Mouse (Mus musculus) liver, embryonic 14.5 days (tissue): ENCODE results near the gene Cers5. TPM values are rescaled to one million over a fixed set of nuclear protein-coding genes. Genes with fewer than 3 reads are reported as not detected.

Experiments
- ATAC-seq: fragments of 200-750 bp; cut with Nextera tagmentation; 2 replicates; pipeline ENCODE4 v1.8.0; 2017; ENCODE audit warnings: moderate number of reproducible peaks, mild to moderate bottlenecking, moderate library complexity; ENCODE audit not compliant: insufficient read depth
- DNase-seq, 3 experiments: peaks; one replicate each; pipeline ENCODE4 v3.0.0-alpha.2; 2012 to 2013; ENCODE audit warnings: low read depth in 3 of 3, low spot score in 3 of 3
- H3K27ac ChIP-seq: fragments of 300-500 bp; sonication (generic); 2 replicates; pipeline ENCODE4 v1.5.1; 2014; ENCODE audit warnings: moderate library complexity, mild to moderate bottlenecking, control low read depth, inconsistent platforms
- H3K27me3 ChIP-seq: fragments of 300-500 bp; sonication (generic); 2 replicates; pipeline ENCODE4 v1.6.1; 2014; ENCODE audit warnings: mild to moderate bottlenecking, low read length, moderate library complexity; ENCODE audit not compliant: control insufficient read depth, insufficient read depth
- H3K36me3 ChIP-seq: fragments of 300-500 bp; sonication (generic); replicated peaks from 2 replicates; pipeline ENCODE4 v1.6.1; 2014; ENCODE audit warnings: low read depth; ENCODE audit not compliant: control insufficient read depth, insufficient read depth
- H3K4me1 ChIP-seq, 2 experiments: fragments of 200-500 bp in 1 of 2; fragments of 300-500 bp in 1 of 2; sonication (generic) in 1 of 2; replicated peaks; 2 replicates each; pipeline ENCODE4 v1.6.1; 2012 to 2014; ENCODE audit warnings: antibody characterized with exemption in 1 of 2, inconsistent platforms in 1 of 2, low read length in 1 of 2; ENCODE audit not compliant: control insufficient read depth in 2 of 2, insufficient read depth in 2 of 2
- H3K4me2 ChIP-seq: fragments of 300-500 bp; sonication (generic); 2 replicates; pipeline ENCODE4 v1.6.1; 2014; ENCODE audit warnings: low read depth, mild to moderate bottlenecking, control low read depth, moderate library complexity
- H3K4me3 ChIP-seq, 2 experiments: fragments of 200-500 bp in 1 of 2; fragments of 300-500 bp in 1 of 2; sonication (generic) in 1 of 2; 2 replicates each; pipeline ENCODE4 v1.5.1; 2012 to 2014; ENCODE audit warnings: low read depth in 2 of 2, low read length in 2 of 2, mild to moderate bottlenecking in 2 of 2, control low read depth in 1 of 2, inconsistent platforms in 1 of 2, moderate library complexity in 1 of 2; ENCODE audit not compliant: insufficient read depth in 1 of 2
- H3K9ac ChIP-seq: fragments of 300-500 bp; sonication (generic); replicated peaks from 2 replicates; pipeline ENCODE4 v1.6.1; 2014; ENCODE audit warnings: mild to moderate bottlenecking, control low read depth, moderate library complexity
- H3K9me3 ChIP-seq: fragments of 300-500 bp; sonication (generic); 2 replicates; pipeline ENCODE4 v1.6.1; 2016; ENCODE audit warnings: low read length, mixed read lengths; ENCODE audit not compliant: control insufficient read depth
- CTCF ChIP-seq: IDR thresholded peaks from 2 replicates; pipeline ENCODE4 v1.5.1; 2016; ENCODE audit warnings: antibody characterized with exemption, low read depth, control low read depth
- EP300 ChIP-seq: IDR thresholded peaks from 2 replicates; pipeline ENCODE4 v1.6.1; 2016; ENCODE audit warnings: antibody characterized with exemption, low read depth
- WGBS: fragments of 180-500 bp; shearing (Covaris S2); extraction: QIAGEN DNeasy Blood & Tissue Kit; methylation state at CpG from one replicate; pipeline ENCODE4 v1.1.7; 2014; ENCODE audit not compliant: insufficient replicate concordance; 5-methylcytosine and 5-hydroxymethylcytosine counted together
- polyA plus RNA-seq, 2 experiments: library from polyadenylated mRNA; depleted of rRNA in 1 of 2; stranded (reverse) in 1 of 2; unstranded in 1 of 2; fragments of >200 nt; fragmentation: Nextera tagmentation in 1 of 2; extraction: Ambion mirVana in 1 of 2; gene quantifications; 2 replicates each; pipeline versions ENCODE4 v1.2.1 to v1.2.3; 2012 to 2014

The Cers5 gene
- polyA plus RNA-seq, 2 experiments = 5.4 to 7.7 TPM

GRCm38 (mm10) chr15:99714858-99715257, 57.8 kb downstream of the Cers5 start:
- H3K4me1 ChIP-seq = peaks cover 0 to 9% of the 10 kb centered on the region in 2 experiments; a peak in 2 of 4 replicates
- no peak overlapping the region for H3K27ac ChIP-seq
- peaks cover 2% of the 10 kb centered on the region for H3K36me3 ChIP-seq
- no peak overlapping the region for H3K4me3 ChIP-seq
- 40% methylated on average over 7 of the region's 7 CpGs for WGBS
- H3K4me2 ChIP-seq = no peak overlapping the region
- DNase-seq = no peak
- H3K9ac ChIP-seq = no peak overlapping the region
- no peaks in the 10 kb centered on the region for H3K9me3 ChIP-seq
- peak; percentile 36; the same call in 1 of the 2 replicates for ATAC-seq
- no peak for TF ChIP-seq EP300
- peak; percentile 98 for TF ChIP-seq CTCF
- H3K27me3 ChIP-seq = no peaks in the 10 kb centered on the region

DNA sequence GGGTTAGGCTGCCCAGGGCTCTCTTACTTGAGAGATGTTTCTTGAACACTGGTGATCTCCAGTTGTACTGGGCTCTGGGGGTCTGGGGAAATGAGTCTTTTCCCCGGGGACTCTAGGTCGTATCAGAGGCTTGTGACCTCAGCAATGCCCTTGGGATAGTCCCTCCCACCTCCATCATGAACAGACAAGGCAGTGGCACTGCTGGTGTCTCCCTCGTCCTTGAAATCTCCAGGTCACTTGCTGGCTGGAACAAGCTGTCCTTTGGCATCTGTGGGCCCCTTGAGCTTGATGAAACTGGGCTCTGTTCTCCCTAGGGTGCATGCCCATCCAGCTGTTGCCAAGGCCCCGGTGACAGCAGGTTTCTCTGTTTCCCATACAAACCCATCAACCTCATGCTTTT, 58.5 kb downstream of the Cers5 start:
- Histone ChIP-seq H3K9me3 (no peaks in the 10 kb centered on the region), H3K4me2 (no peak overlapping the region), H3K36me3 (peaks cover 8% of the 10 kb centered on the region), H3K9ac (no peak overlapping the region), H3K27ac (no peak overlapping the region), H3K4me1 (peaks cover 0 to 9% of the 10 kb centered on the region in 2 experiments; a peak in 2 of 4 replicates), H3K27me3 (no peaks in the 10 kb centered on the region), H3K4me3 (no peak overlapping the region)
- no peak for ATAC-seq
- 66% methylated on average over 4 of the region's 4 CpGs for WGBS
- TF ChIP-seq CTCF (no peak), EP300 (no peak)
- no peak for DNase-seq

DNA sequence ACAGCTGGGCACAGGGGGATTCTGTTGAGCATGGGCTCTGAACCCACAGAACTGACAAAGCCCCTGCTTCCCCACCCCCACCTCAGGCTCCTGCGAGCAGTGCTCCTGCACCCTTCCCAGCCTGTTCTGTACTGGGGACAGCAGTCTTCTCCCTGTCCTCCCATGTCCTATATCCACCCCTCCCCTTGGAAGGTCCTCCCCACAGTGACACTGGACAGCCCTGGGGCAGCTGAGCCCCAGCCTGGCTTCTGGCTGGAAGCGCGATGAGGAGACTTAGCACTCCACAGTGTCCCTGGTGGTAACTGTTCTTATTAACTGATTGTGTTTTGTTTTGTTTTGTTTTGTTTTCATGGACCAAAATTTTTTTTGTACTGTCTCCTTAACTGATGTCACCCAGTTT, 59.1 kb downstream of the Cers5 start:
- TF ChIP-seq CTCF = no peak
- no peak for TF ChIP-seq EP300
- no peak overlapping the region for H3K9ac ChIP-seq
- H3K9me3 ChIP-seq = no peaks in the 10 kb centered on the region
- no peak overlapping the region for H3K4me3 ChIP-seq
- 82% methylated on average over 3 of the region's 3 CpGs for WGBS
- ATAC-seq (no peak), DNase-seq (no peak)
- H3K27ac ChIP-seq = no peak overlapping the region
- peaks cover 11% of the 10 kb centered on the region for H3K36me3 ChIP-seq
- H3K27me3 ChIP-seq = no peaks in the 10 kb centered on the region
- peaks cover 0 to 9% of the 10 kb centered on the region in 2 experiments; a peak in 2 of 4 replicates for H3K4me1 ChIP-seq
- no peak overlapping the region for H3K4me2 ChIP-seq

GRCm38 (mm10) chr15:99712666-99713559, 59.8 kb downstream of the Cers5 start:
- ATAC-seq (no peak), DNase-seq (no peak)
- Histone ChIP-seq H3K4me3 (no peak overlapping the region), H3K36me3 (peaks cover 11% of the 10 kb centered on the region), H3K9ac (no peak overlapping the region), H3K27me3 (no peaks in the 10 kb centered on the region), H3K4me2 (no peak overlapping the region), H3K4me1 (peaks cover 0 to 9% of the 10 kb centered on the region in 2 experiments; a peak in 2 of 4 replicates), H3K9me3 (no peaks in the 10 kb centered on the region), H3K27ac (no peak overlapping the region)
- 70% methylated on average over 13 of the region's 13 CpGs for WGBS
- no peak for TF ChIP-seq EP300
- TF ChIP-seq CTCF = no peak

DNA sequence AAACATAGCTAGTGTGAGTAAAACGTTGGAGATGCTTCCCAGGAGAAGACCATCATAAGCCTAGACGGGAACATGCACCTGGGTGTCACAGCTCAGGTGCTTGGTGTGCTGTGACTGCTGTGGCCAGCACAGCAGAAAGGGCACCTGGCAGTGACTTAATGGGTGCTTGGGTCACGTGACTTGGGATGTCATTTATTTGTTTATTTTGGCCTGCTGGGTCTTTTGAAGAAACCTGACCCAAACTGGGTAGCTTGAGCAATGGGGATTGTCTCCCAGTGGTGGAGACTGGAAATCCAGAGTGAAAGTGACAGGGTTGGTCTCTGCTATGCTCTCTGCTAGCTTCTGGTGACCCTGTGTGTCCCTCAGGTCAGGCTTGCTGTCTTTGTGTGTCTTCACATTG, 61.2 kb downstream of the Cers5 start:
- H3K9ac ChIP-seq = no peak overlapping the region
- H3K36me3 ChIP-seq = peaks cover 19% of the 10 kb centered on the region
- TF ChIP-seq EP300 (no peak), CTCF (no peak)
- H3K4me2 ChIP-seq = no peak overlapping the region
- no peak overlapping the region for H3K4me3 ChIP-seq
- WGBS = 59% methylated on average over 3 of the region's 3 CpGs
- no peak overlapping the region for H3K27ac ChIP-seq
- ATAC-seq (no peak), DNase-seq (no peak)
- H3K9me3 ChIP-seq = no peaks in the 10 kb centered on the region
- peaks cover 0 to 9% of the 10 kb centered on the region in 2 experiments; a peak in 2 of 4 replicates for H3K4me1 ChIP-seq
- no peaks in the 10 kb centered on the region for H3K27me3 ChIP-seq
